Mouse (Mus musculus) ES-Bruce4 (cell line): ENCODE measurements around the gene Plekha6.

Experiments used
- CTCF ChIP-seq: IDR thresholded peaks from one replicate; pipeline ENCODE4 v1.8.1; 2011; ENCODE audit warnings: low read depth, low read length
- EP300 ChIP-seq: IDR thresholded peaks from 2 replicates; pipeline ENCODE4 v1.6.1; 2011; ENCODE audit warnings: low read depth, low read length; ENCODE audit not compliant: insufficient read depth

DNA sequence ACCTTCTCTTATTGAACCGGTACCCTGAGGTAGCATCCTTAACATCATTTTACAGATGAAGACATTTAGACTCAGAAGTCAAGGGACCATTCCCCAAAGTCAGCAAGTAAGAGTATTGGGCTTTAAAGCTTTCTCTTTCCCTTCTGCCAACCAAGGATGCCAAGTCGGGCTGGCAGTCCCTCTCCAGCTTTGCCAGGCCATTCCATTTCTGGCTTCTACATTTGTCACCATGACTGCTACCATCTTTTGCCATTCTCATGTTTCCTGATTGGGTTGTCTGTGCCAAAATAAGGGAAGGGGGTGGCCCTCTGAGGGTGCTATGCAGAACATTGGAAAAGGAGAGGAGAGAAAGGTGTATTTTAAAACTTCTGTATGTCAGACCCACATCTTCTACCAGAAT lies 61.6 kb downstream of the Plekha6 start:
- TF ChIP-seq CTCF, result no peak
- TF ChIP-seq EP300, result no peak
